Mouse (Mus musculus) liver, postnatal 0 days (tissue): ENCODE results near the gene Nab2.

Source experiments
- CTCF ChIP-seq: sonication (generic); IDR thresholded peaks from 2 replicates; pipeline ENCODE4 v1.5.1; 2016; ENCODE audit warnings: antibody characterized with exemption, low read depth
- EP300 ChIP-seq: IDR thresholded peaks from 2 replicates; pipeline ENCODE4 v1.6.1; 2016; ENCODE audit warnings: antibody characterized with exemption, low read depth, mild to moderate bottlenecking

DNA sequence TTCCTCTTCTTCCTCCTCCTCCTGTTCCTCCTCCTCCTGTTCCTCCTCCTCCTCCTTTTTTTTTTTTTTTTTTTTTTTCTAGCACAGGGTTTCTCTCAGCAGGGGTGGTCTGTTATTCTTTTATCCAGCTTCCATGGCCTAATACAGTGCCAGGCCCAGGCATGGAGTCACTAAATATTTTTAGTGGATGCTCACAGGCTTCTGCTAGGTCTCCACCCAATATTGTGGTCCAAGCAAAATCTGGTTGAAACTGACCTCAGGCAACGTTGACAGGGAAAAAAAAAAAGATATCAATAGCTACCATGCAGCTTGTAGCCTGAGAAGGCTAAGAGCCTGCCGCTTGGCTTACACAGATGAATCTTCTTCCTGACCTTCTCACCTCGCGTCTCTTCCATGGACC, 45.7 kb downstream of the Nab2 start:
- no peak for TF ChIP-seq CTCF
- no peak for TF ChIP-seq EP300
